Mouse (Mus musculus): Measurements from ENCODE around the gene Ncbp2.
"Not testable (repeated sequence)": the region's sequence is repeated elsewhere in the genome, so short reads cannot be mapped to it uniquely, and the experiment has no call there.

Gene Ncbp2

GRCm38 (mm10) chr16:31934550-31935010 lies 13.7 kb upstream of the Ncbp2 start:
- no peak for DNase-seq (ENCODE audit: low spot score in 2 of 2)

GRCm38 (mm10) chr16:31935091-31935979 lies 13.0 kb upstream of the Ncbp2 start:
- DNase-seq (ENCODE audit: low spot score in 2 of 2) = no peak

GRCm38 (mm10) chr16:31936568-31936967 lies 11.7 kb upstream of the Ncbp2 start:
- DNase-seq (ENCODE audit: low spot score in 2 of 2) = no peak

GRCm38 (mm10) chr16:31938856-31939255 lies 9.5 kb upstream of the Ncbp2 start:
- no peak for DNase-seq (ENCODE audit: low spot score in 2 of 2)

- DNase-seq (ENCODE audit: low spot score in 2 of 2) = no peak
Observed at GRCm38 (mm10) chr16:31940586-31940985, 7.7 kb upstream of the Ncbp2 start.

GRCm38 (mm10) chr16:31943980-31944379 lies 4.3 kb upstream of the Ncbp2 start:
- DNase-seq (ENCODE audit: low spot score in 2 of 2) = peak; percentile 58 to 87

- DNase-seq (ENCODE audit: low spot score in 2 of 2) = no peak
Observed at GRCm38 (mm10) chr16:31944698-31945255, 3.5 kb upstream of the Ncbp2 start.

- DNase-seq (ENCODE audit: low spot score in 2 of 2) = no peak
Observed at GRCm38 (mm10) chr16:31945372-31945771, 2.9 kb upstream of the Ncbp2 start.

- DNase-seq (ENCODE audit: low spot score in 2 of 2) = not testable (repeated sequence)
Observed at GRCm38 (mm10) chr16:31945986-31946385, 2.3 kb upstream of the Ncbp2 start.

GRCm38 (mm10) chr16:31947333-31947732 lies 980 bp upstream of the Ncbp2 start:
- no peak for DNase-seq (ENCODE audit: low spot score in 2 of 2)

GRCm38 (mm10) chr16:31947901-31948316 lies 404 bp upstream of the Ncbp2 start:
- no peak for DNase-seq (ENCODE audit: low spot score in 2 of 2)

GRCm38 (mm10) chr16:31963224-31963623 lies 14.9 kb downstream of the Ncbp2 start:
- DNase-seq (ENCODE audit: low spot score in 2 of 2) = no peak

GRCm38 (mm10) chr16:31975258-31975657 lies 26.9 kb downstream of the Ncbp2 start:
- DNase-seq (ENCODE audit: low spot score in 2 of 2) = no peak

- DNase-seq (ENCODE audit: low spot score in 2 of 2) = no peak
Observed at GRCm38 (mm10) chr16:31979501-31979900, 31.2 kb downstream of the Ncbp2 start.

- no peak for DNase-seq (ENCODE audit: low spot score in 2 of 2)
Observed at GRCm38 (mm10) chr16:31980946-31981345, 32.6 kb downstream of the Ncbp2 start.

- DNase-seq (ENCODE audit: low spot score in 2 of 2) = no peak
Observed at GRCm38 (mm10) chr16:31992039-31992438, 43.7 kb downstream of the Ncbp2 start.

- no peak for DNase-seq (ENCODE audit: low spot score in 2 of 2)
Observed at GRCm38 (mm10) chr16:31993195-31993594, 44.9 kb downstream of the Ncbp2 start.

- DNase-seq (ENCODE audit: low spot score in 2 of 2) = no peak
Observed at GRCm38 (mm10) chr16:31993946-31994345, 45.6 kb downstream of the Ncbp2 start.

GRCm38 (mm10) chr16:31996371-31996770 lies 48.1 kb downstream of the Ncbp2 start:
- DNase-seq (ENCODE audit: low spot score in 2 of 2) = no peak

GRCm38 (mm10) chr16:32002509-32003477 lies 54.5 kb downstream of the Ncbp2 start, which contains the start of gene Senp5:
Gene Senp5 (minus strand): TSS chr16:32003287.
- DNase-seq (ENCODE audit: low spot score in 2 of 2) = peak; percentile 76 to 85

- DNase-seq (ENCODE audit: low spot score in 2 of 2) = no peak
Observed at GRCm38 (mm10) chr16:32004731-32005130, 56.4 kb downstream of the Ncbp2 start.

Data from thymus, postnatal 10 days (tissue).